Mouse (Mus musculus): ENCODE results near the gene Acod1.

Gene Acod1

GRCm38 (mm10) chr14:103102246-103102645 is 55.5 kb downstream of the Acod1 start:
- no peak for DNase-seq (ENCODE audit: low spot score)

GRCm38 (mm10) chr14:103102731-103103335 is 56.1 kb downstream of the Acod1 start:
- DNase-seq (ENCODE audit: low spot score): no peak

Measured in embryo, embryonic 10 days (tissue).